Mouse (Mus musculus): ENCODE data around the gene Il15. TPM values are rescaled to one million over a fixed set of nuclear protein-coding genes. Genes with fewer than 3 reads are reported as not detected.

Gene Il15
- polyA plus RNA-seq, 1 experiment from 2014 or later, result 2.1 TPM

DNA sequence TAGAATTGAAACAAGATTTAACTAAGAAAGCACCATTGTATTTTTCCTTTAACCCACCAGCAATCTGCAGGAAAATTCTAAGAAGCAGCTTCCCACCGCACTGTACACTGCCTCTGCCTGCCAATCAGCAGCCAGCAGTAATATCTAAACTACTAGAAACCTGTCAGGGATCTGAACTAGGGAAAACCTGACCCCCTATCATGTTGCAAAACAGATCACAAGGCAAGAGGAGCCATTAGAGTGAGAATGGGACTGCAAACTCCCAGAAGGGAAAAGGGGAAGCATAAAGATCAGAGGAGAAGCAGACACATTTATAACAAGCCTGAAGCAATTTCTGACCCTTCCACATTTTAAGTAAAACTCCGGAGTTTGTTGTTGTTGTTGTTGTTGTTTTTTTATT, 2.0 kb downstream of the Il15 start:
- Histone ChIP-seq H3K27ac (ENCODE audit: low read depth, low read length) (no peak overlapping the region), H3K4me2 (ENCODE audit: low read length) (no peak overlapping the region), H3K27me3 (replicated peaks; ENCODE audit: control insufficient read depth, insufficient read depth, low read length) (no peaks in the 10 kb centered on the region), H3K36me3 (ENCODE audit: control insufficient read depth, insufficient read depth, low read length) (no peaks in the 10 kb centered on the region), H3K4me1 (ENCODE audit: control insufficient read depth, insufficient read depth, low read depth, low read length) (no peaks in the 10 kb centered on the region; the same call in none of the 2 replicates), H3K9ac (ENCODE audit: low read depth, low read length) (no peak overlapping the region), H3K9me3 (ENCODE audit: control insufficient read depth, low read length) (no peaks in the 10 kb centered on the region), H3K4me3 (ENCODE audit: low read length) (no peak overlapping the region)
- 78% methylated on average over 2 of the region's 2 CpGs for WGBS
- ATAC-seq, result no peak

DNA sequence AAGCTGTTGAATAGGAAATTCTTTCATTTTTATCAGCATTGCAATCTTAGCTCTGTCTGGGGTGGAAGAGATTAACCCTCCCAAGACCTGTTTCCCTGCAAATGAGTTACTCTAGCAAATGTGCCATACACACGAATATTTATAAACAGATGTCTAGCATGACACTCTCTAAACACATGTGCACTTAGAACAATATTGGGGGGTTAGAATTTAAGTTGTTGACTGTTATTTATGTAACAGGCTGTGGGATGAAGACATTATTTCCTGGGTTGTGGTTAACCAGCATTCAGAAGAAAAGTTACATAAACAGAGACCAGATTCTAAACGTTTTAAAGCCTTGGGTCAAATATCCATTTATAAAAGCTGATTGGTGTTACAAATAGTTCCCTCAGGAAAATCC, 2.6 kb downstream of the Il15 start:
- Histone ChIP-seq H3K9me3 (ENCODE audit: control insufficient read depth, low read length) (no peaks in the 10 kb centered on the region), H3K36me3 (ENCODE audit: control insufficient read depth, insufficient read depth, low read length) (no peaks in the 10 kb centered on the region), H3K27me3 (replicated peaks; ENCODE audit: control insufficient read depth, insufficient read depth, low read length) (no peaks in the 10 kb centered on the region), H3K4me3 (ENCODE audit: low read length) (no peak overlapping the region), H3K4me2 (ENCODE audit: low read length) (no peak overlapping the region), H3K4me1 (ENCODE audit: control insufficient read depth, insufficient read depth, low read depth, low read length) (no peaks in the 10 kb centered on the region; the same call in none of the 2 replicates), H3K27ac (ENCODE audit: low read depth, low read length) (no peak overlapping the region), H3K9ac (ENCODE audit: low read depth, low read length) (no peak overlapping the region)
- no peak for ATAC-seq
- WGBS, result 46% methylated on average over 2 of the region's 2 CpGs

DNA sequence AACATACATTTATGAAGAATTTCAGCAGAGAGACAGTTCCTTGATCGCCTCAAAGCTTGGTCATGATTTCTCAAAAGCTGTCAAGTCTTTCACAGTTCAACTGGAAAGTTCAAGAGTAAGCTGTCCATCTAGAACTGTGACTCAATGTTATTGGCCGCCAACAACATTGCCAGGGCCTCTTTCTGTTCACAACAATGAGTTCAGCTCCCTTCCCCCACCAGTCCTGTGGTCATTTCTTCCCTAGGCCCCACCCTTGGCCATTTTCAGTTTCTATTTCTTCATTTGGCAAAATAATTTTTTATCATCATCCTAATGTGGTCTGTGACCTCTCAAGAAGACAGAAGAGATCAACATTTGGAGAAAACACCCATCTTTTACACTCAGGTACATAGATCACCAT, 4.5 kb downstream of the Il15 start:
- H3K4me2 ChIP-seq (ENCODE audit: low read length), result no peak overlapping the region
- no peaks in the 10 kb centered on the region for H3K36me3 ChIP-seq (ENCODE audit: control insufficient read depth, insufficient read depth, low read length)
- no peaks in the 10 kb centered on the region for H3K9me3 ChIP-seq (ENCODE audit: control insufficient read depth, low read length)
- no peak overlapping the region for H3K9ac ChIP-seq (ENCODE audit: low read depth, low read length)
- no peak overlapping the region for H3K4me3 ChIP-seq (ENCODE audit: low read length)
- WGBS, result 87% methylated on average over 2 of the region's 2 CpGs
- no peak overlapping the region for H3K27ac ChIP-seq (ENCODE audit: low read depth, low read length)
- ATAC-seq, result no peak
- no peaks in the 10 kb centered on the region; the same call in none of the 2 replicates for H3K4me1 ChIP-seq (ENCODE audit: control insufficient read depth, insufficient read depth, low read depth, low read length)
- no peaks in the 10 kb centered on the region for H3K27me3 ChIP-seq (replicated peaks; ENCODE audit: control insufficient read depth, insufficient read depth, low read length)

DNA sequence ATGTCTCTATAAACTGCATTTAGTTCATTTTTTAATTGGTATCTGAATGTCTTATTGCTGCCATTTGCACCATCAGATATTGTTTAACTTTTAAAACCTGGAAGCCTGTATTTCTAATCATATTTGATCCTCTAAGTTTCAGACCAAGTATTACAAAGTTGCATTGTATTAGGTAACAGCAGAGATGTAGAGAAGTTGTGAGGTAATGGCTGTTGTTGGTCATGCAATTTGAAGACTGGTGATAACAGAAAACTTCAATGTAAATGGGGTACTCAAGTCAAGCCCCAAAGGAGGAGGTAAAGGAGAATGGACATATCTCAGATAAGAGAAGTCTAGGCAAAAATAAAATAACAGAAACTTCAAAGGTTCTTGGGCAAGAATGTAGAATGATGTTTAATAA, 11.8 kb downstream of the Il15 start:
- no peak overlapping the region for H3K4me2 ChIP-seq (ENCODE audit: low read length)
- no peak for ATAC-seq
- H3K9ac ChIP-seq (ENCODE audit: low read depth, low read length), result no peak overlapping the region
- H3K27me3 ChIP-seq (replicated peaks; ENCODE audit: control insufficient read depth, insufficient read depth, low read length), result no peaks in the 10 kb centered on the region
- H3K36me3 ChIP-seq (ENCODE audit: control insufficient read depth, insufficient read depth, low read length), result no peaks in the 10 kb centered on the region
- H3K4me1 ChIP-seq (ENCODE audit: control insufficient read depth, insufficient read depth, low read depth, low read length), result no peaks in the 10 kb centered on the region
- H3K4me3 ChIP-seq (ENCODE audit: low read length), result no peak overlapping the region
- no peaks in the 10 kb centered on the region for H3K9me3 ChIP-seq (ENCODE audit: control insufficient read depth, low read length)
- H3K27ac ChIP-seq (ENCODE audit: low read depth, low read length), result no peak overlapping the region

DNA sequence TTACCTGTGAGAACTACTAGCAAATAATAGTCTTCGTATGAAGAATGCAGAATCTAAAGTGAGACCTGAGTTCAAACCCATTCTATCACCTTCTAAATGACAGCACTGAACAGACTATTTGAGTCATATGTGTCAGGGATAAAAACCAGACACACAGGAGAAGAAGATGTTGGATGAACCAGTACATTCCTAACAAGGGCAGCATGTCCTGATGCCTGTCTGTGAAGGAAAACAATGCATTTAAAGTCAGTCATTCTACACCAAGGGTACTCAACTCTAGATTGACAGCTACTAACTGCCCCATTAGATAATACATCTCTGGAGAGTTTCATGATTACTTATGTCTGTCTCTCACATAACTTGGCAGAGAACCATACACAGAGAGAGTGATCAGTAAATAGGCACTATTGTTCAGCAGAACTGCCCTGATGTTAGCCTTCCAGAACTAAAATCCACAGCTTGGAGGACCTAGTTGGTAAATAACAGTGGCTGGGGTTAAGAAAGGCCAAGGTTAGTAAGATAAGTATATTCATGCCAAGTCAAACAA, 14.6 kb downstream of the Il15 start:
- H3K9ac ChIP-seq (ENCODE audit: low read depth, low read length), result no peak overlapping the region
- 0 out of 2 replicates have a peak, but pooled peaks cover 3% of the 10 kb centered on the region for H3K4me1 ChIP-seq (ENCODE audit: control insufficient read depth, insufficient read depth, low read depth, low read length)
- ATAC-seq, result no peak
- no peak overlapping the region for H3K4me2 ChIP-seq (ENCODE audit: low read length)
- WGBS, result 94% methylated on average over 1 of the region's 1 CpGs
- H3K9me3 ChIP-seq (ENCODE audit: control insufficient read depth, low read length), result no peaks in the 10 kb centered on the region
- H3K27me3 ChIP-seq (replicated peaks; ENCODE audit: control insufficient read depth, insufficient read depth, low read length), result no peaks in the 10 kb centered on the region
- H3K36me3 ChIP-seq (ENCODE audit: control insufficient read depth, insufficient read depth, low read length), result no peaks in the 10 kb centered on the region
- H3K27ac ChIP-seq (ENCODE audit: low read depth, low read length), result no peak overlapping the region
- H3K4me3 ChIP-seq (ENCODE audit: low read length), result no peak overlapping the region

DNA sequence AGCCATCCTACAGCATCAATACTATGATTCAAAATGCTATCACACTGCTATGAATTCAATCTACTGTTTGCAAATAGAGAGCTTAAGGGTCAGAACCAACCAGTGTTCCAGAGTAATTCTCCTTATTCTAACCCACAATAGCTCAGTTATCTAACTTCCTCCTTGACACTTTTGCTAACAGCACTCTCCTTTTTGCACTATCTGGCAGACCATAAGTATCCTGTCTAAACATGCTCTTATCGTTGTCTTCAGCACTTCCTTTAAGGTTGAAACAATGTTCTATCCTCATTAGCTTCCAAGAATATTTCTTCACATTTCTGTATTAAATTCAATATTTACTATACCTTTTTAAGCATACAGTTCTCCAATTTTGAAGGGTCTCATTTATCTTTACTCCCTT, 15.4 kb downstream of the Il15 start:
- 84% methylated on average over 1 of the region's 1 CpGs for WGBS
- Histone ChIP-seq H3K4me2 (ENCODE audit: low read length) (no peak overlapping the region), H3K27ac (ENCODE audit: low read depth, low read length) (no peak overlapping the region), H3K9me3 (ENCODE audit: control insufficient read depth, low read length) (no peaks in the 10 kb centered on the region), H3K4me3 (ENCODE audit: low read length) (no peak overlapping the region), H3K36me3 (ENCODE audit: control insufficient read depth, insufficient read depth, low read length) (no peaks in the 10 kb centered on the region), H3K27me3 (replicated peaks; ENCODE audit: control insufficient read depth, insufficient read depth, low read length) (no peaks in the 10 kb centered on the region), H3K9ac (ENCODE audit: low read depth, low read length) (no peak overlapping the region), H3K4me1 (ENCODE audit: control insufficient read depth, insufficient read depth, low read depth, low read length) (0 out of 2 replicates have a peak, but pooled peaks cover 3% of the 10 kb centered on the region)
- no peak for ATAC-seq

DNA sequence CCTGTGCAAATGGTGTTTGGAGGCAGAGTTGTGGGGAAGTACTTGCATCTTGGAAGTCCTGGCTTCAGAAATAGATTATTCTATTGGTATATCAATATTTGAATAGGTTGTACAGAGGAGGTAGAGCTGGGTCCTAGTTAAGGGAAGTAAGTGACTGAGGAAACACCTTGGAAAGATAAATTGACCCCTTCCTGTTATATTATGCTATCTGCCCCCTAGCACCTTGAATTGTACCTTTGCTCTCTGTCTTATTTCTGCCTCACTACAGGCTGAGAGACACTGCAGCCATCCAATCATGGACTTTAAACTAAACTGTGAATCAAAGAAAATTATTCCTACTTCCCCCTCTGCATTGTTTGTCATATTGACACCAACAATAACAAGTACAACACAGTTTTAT, 17.2 kb downstream of the Il15 start:
- H3K9ac ChIP-seq (ENCODE audit: low read depth, low read length), result no peak overlapping the region
- H3K4me2 ChIP-seq (ENCODE audit: low read length), result no peak overlapping the region
- no peak overlapping the region for H3K4me3 ChIP-seq (ENCODE audit: low read length)
- H3K27me3 ChIP-seq (replicated peaks; ENCODE audit: control insufficient read depth, insufficient read depth, low read length), result no peaks in the 10 kb centered on the region
- H3K36me3 ChIP-seq (ENCODE audit: control insufficient read depth, insufficient read depth, low read length), result no peaks in the 10 kb centered on the region
- no peak overlapping the region for H3K27ac ChIP-seq (ENCODE audit: low read depth, low read length)
- 0 out of 2 replicates have a peak, but pooled peaks cover 3% of the 10 kb centered on the region for H3K4me1 ChIP-seq (ENCODE audit: control insufficient read depth, insufficient read depth, low read depth, low read length)
- no peaks in the 10 kb centered on the region for H3K9me3 ChIP-seq (ENCODE audit: control insufficient read depth, low read length)
- ATAC-seq, result no peak

DNA sequence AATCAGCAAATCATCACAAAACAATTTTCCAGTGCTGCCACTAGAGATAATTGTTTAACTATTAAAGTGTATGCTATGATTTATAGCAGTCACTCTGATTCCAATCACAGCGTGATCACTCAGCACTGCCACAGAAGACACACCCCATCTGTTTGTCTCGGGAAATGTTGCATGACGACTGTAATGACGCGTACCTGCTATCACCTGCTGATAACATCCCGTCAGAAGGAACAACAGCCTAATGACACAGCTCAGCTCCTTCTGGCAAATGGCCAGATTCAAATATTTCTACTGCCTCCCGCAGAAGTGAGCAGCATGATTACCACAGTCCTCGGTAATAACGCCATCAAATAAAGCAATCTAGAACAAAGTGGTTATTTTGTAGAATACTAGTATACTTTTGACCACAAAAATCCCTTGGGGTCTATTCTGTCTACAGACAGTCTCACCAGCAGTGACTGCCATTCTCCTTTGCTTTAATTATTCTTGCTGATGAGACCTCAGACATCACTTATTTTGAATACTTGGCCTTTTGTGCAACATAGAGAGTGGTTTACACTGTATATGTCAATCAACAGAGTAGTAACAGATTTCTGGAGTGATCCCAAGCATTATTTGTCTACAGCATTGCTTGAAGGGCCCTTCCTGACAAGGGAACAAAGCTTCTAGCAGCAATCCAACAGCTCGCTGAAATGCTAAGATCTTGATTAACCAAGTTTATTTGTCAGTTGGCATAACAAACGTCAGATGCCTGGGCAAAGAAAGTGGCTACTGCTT, 18.4 kb downstream of the Il15 start:
- ATAC-seq, result peak; percentile 71
- H3K9ac ChIP-seq (ENCODE audit: low read depth, low read length), result no peak overlapping the region
- no peaks in the 10 kb centered on the region for H3K27me3 ChIP-seq (replicated peaks; ENCODE audit: control insufficient read depth, insufficient read depth, low read length)
- WGBS, result 43% methylated on average over 11 of the region's 11 CpGs
- no peak overlapping the region for H3K4me3 ChIP-seq (ENCODE audit: low read length)
- H3K4me1 ChIP-seq (ENCODE audit: control insufficient read depth, insufficient read depth, low read depth, low read length), result 0 out of 2 replicates have a peak, but pooled peaks cover 3% of the 10 kb centered on the region
- no peaks in the 10 kb centered on the region for H3K9me3 ChIP-seq (ENCODE audit: control insufficient read depth, low read length)
- H3K4me2 ChIP-seq (ENCODE audit: low read length), result peak overlapping the region; percentile 10; the same call in 1 of the 2 replicates
- H3K27ac ChIP-seq (ENCODE audit: low read depth, low read length), result no peak overlapping the region
- H3K36me3 ChIP-seq (ENCODE audit: control insufficient read depth, insufficient read depth, low read length), result no peaks in the 10 kb centered on the region

DNA sequence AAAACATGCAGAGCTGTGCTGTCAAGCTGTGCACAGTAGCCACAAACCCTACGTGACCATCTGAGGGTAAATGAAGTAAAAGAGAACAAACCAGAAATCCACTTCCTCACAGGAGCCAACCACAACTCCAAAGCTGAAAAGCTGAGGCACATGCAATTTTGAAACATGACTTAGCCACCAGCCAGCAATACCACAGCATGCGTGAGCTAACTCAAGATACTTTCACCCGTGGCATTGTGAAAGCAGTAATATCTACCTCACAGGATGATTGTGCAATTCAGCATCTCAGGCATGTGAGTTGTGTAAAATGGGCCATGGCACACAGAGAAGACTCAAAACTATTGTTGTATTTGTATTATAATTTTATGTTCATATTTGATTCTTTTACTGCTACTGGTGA, 19.7 kb downstream of the Il15 start:
- H3K9ac ChIP-seq (ENCODE audit: low read depth, low read length), result no peak overlapping the region
- H3K36me3 ChIP-seq (ENCODE audit: control insufficient read depth, insufficient read depth, low read length), result no peaks in the 10 kb centered on the region
- no peak overlapping the region for H3K27ac ChIP-seq (ENCODE audit: low read depth, low read length)
- no peak for ATAC-seq
- 0 out of 2 replicates have a peak, but pooled peaks cover 3% of the 10 kb centered on the region for H3K4me1 ChIP-seq (ENCODE audit: control insufficient read depth, insufficient read depth, low read depth, low read length)
- H3K27me3 ChIP-seq (replicated peaks; ENCODE audit: control insufficient read depth, insufficient read depth, low read length), result no peaks in the 10 kb centered on the region
- H3K9me3 ChIP-seq (ENCODE audit: control insufficient read depth, low read length), result no peaks in the 10 kb centered on the region
- no peak overlapping the region for H3K4me2 ChIP-seq (ENCODE audit: low read length)
- WGBS, result 84% methylated on average over 3 of the region's 3 CpGs
- no peak overlapping the region for H3K4me3 ChIP-seq (ENCODE audit: low read length)

All from hindbrain, embryonic 16.5 days (tissue).